Mouse (Mus musculus) heart, embryonic 10.5 days (tissue): ENCODE results near the gene Cdkl4. TPM values are rescaled to one million over a fixed set of nuclear protein-coding genes. Genes with fewer than 3 reads are reported as not detected.

ENCODE experiments used
- DNase-seq: peaks from one replicate; pipeline ENCODE4 v3.0.0-alpha.2; 2017; ENCODE audit warnings: low spot score
- H3K27ac ChIP-seq: fragments of 300-500 bp; sonication (generic); 2 replicates; pipeline ENCODE4 v1.5.1; 2016; ENCODE audit warnings: mild to moderate bottlenecking
- H3K27me3 ChIP-seq: fragments of 300-500 bp; sonication (generic); 2 replicates; pipeline ENCODE4 v1.6.1; 2016; ENCODE audit warnings: mild to moderate bottlenecking; ENCODE audit not compliant: poor library complexity, insufficient read depth, severe bottlenecking
- H3K36me3 ChIP-seq: fragments of 300-500 bp; sonication (generic); 2 replicates; pipeline ENCODE4 v1.6.1; 2016; ENCODE audit warnings: mild to moderate bottlenecking, moderate library complexity
- H3K4me1 ChIP-seq: fragments of 300-500 bp; sonication (generic); 2 replicates; pipeline ENCODE4 v1.6.1; 2016; ENCODE audit warnings: mild to moderate bottlenecking
- H3K4me3 ChIP-seq: fragments of 300-500 bp; sonication (generic); 2 replicates; pipeline ENCODE4 v1.5.1; 2016; ENCODE audit warnings: mild to moderate bottlenecking, moderate library complexity
- H3K9me3 ChIP-seq: fragments of 300-500 bp; sonication (generic); 2 replicates; pipeline ENCODE4 v1.6.1; 2016; ENCODE audit warnings: mild to moderate bottlenecking, moderate library complexity
- WGBS: fragments of 180-500 bp; shearing (Covaris S2); methylation state at CpG from one replicate; pipeline ENCODE4 v1.1.7; 2016; 5-methylcytosine and 5-hydroxymethylcytosine counted together
- polyA plus RNA-seq: library from polyadenylated mRNA; unstranded; fragments of >200 nt; fragmentation: Nextera tagmentation; extraction: Ambion mirVana; gene quantifications from 2 replicates; pipeline ENCODE4 v1.2.1, GENCODE M21; 2016

Cdkl4 gene
- polyA plus RNA-seq, 1 experiment from 2014 or later, result 0.24 TPM

DNA sequence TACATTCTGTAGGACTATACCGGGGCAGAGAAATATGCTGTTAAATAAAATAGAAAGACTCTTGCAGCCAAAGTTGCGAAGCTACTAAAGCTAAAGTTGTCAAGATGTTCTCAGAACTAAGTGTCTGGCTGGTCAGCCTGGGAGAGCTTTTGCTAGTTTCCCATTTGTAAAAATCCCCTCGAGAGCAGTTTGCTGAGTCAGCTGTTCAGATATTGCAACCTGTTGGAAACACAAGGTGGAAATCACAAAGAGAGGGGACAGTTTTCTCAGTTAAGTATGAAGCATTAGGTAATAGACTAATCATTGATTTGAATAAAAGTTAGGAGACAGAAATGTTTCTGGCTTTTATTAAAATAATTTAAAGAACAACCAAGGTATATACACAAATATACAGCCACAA is 54.4 kb downstream of the Cdkl4 start:
- Histone ChIP-seq H3K36me3 (no peaks in the 10 kb centered on the region), H3K27ac (no peak overlapping the region), H3K4me3 (no peak overlapping the region), H3K27me3 (no peaks in the 10 kb centered on the region), H3K4me1 (no peaks in the 10 kb centered on the region), H3K9me3 (no peaks in the 10 kb centered on the region)
- DNase-seq, result no peak
- WGBS, result 89% methylated on average over 3 of the region's 3 CpGs

DNA sequence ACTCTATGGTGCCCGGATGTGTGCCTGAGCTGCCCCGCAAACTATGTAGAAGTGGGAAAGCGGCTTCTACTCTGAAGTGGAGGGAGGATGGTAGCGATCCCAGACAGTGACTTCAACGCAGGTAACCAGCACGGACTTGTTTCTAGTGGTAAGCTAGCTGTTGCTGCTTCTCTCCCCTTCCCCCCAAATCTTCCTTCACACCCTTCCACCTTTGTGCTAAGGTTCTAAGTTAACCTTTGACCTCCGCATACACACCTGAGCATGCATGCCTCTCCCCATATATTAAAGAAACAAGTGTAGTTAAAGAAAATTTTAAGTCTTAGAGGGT is 55.4 kb downstream of the Cdkl4 start:
- H3K9me3 ChIP-seq, result no peaks in the 10 kb centered on the region
- no peak for DNase-seq
- WGBS, result 64% methylated on average over 7 of the region's 7 CpGs

DNA sequence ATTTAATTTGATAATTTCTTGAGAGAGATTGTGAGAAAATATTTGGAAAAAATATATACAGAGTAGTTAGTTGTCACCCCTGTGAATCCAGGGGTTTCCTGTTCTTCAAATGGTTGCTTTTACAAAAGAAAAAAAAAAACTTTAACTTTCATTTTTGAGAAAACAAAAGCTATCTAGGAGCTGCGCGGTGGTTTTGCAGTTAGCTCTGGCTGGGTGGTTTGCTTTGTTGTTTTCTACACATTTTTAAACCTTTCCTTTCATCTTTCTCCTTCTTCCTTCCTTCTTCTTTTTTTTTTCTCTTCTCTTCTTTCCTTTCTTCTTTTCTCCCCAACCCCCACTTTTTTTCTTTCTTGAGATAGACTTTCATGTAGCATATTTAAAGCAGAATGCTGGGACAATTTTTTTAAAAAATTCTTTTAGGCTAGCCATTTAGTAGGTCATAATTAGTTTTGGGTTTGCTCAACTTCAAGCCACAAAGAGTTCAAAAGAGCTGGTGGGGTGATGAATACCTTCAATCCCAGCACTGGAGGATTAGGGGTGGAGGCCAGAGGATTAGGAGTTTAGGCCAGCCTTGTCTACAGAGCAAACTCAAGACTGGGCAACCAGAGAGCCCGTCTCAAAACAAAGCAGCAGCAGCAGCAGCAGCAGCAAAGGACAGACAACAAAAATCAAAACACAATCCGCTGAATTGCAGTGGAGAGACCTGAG is 55.9 kb downstream of the Cdkl4 start:
- Histone ChIP-seq H3K27me3 (no peaks in the 10 kb centered on the region), H3K9me3 (no peaks in the 10 kb centered on the region), H3K36me3 (no peaks in the 10 kb centered on the region), H3K4me1 (no peaks in the 10 kb centered on the region), H3K4me3 (no peak overlapping the region), H3K27ac (no peak overlapping the region)
- DNase-seq, result no peak
- 60% methylated on average over 4 of the region's 4 CpGs for WGBS

More for the DNA sequence above, 55.4 kb downstream of the Cdkl4 start:
- Histone ChIP-seq H3K4me3 (no peak overlapping the region), H3K36me3 (no peaks in the 10 kb centered on the region), H3K27me3 (no peaks in the 10 kb centered on the region), H3K27ac (no peak overlapping the region), H3K4me1 (no peaks in the 10 kb centered on the region)

DNA sequence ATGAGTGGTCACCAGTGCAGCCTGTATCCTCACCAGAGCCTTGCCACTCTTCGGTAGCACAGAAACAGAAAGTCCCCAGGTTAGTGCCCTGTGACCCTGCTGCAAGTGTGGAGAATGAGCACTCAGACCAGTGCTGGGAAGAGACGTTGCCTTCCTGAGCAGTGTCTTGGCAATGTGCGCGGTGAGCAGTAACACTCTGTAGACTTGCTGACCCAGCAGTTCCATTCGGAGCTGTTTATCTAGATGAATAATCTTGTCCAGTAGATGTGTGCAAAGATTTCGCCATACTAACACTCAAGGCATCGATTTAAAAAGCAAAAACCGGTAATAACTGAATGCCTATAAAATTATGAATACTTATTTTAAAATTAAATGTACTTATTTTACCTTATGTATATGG is 57.1 kb downstream of the Cdkl4 start:
- no peak overlapping the region for H3K27ac ChIP-seq
- 84% methylated on average over 8 of the region's 8 CpGs for WGBS
- no peak for DNase-seq

DNA sequence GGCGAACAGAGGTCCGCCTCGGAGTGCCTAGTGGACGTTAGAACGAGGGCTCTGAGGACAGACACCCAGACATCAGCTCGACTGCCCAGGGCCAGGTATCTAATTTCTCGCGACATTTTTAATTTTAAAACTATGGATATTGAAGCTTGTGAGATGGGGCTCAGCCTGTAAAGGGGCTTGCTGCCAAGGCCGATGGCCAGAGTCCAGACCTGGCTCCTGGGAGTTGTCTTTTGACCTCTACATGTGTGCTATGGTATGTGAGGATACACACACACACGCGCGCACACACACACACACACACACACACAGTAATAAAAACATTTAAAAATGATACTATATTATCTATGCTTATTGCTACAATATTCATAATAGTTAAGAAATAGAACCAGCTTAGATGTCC is 58.8 kb downstream of the Cdkl4 start:
- Histone ChIP-seq H3K36me3 (no peaks in the 10 kb centered on the region), H3K9me3 (no peaks in the 10 kb centered on the region), H3K4me3 (no peak overlapping the region), H3K27ac (no peak overlapping the region), H3K4me1 (peaks cover 11% of the 10 kb centered on the region; the same call in 1 of the 2 replicates), H3K27me3 (no peaks in the 10 kb centered on the region)
- no peak for DNase-seq
- WGBS, result 92% methylated on average over 12 of the region's 12 CpGs

More for the DNA sequence above, 57.1 kb downstream of the Cdkl4 start:
- H3K4me1 ChIP-seq, result 0 out of 2 replicates have a peak, but pooled peaks cover 4% of the 10 kb centered on the region
- no peaks in the 10 kb centered on the region for H3K9me3 ChIP-seq
- H3K36me3 ChIP-seq, result no peaks in the 10 kb centered on the region
- no peaks in the 10 kb centered on the region for H3K27me3 ChIP-seq
- no peak overlapping the region for H3K4me3 ChIP-seq

DNA sequence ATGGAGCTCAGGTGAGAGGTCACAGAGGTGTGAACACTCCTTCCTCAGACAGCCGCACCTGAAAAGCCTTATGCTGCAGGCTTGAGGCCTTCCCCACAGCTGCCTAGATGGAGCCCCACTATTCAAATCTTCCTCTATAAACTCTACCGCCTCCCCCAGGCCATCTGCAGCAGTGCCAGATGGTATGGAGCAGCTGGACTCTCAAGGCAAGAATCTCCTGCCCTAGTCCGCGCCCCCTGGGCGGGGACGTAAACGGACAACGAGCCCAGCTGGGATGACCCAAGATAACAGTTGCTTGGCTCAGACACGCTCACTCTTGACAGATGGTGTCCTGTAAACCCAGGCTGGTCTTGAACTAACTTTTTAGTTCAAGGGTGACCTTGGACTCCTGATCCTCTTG is 60.4 kb downstream of the Cdkl4 start:
- no peaks in the 10 kb centered on the region for H3K27me3 ChIP-seq
- no peaks in the 10 kb centered on the region for H3K36me3 ChIP-seq
- 59% methylated on average over 9 of the region's 9 CpGs for WGBS
- peaks cover 16% of the 10 kb centered on the region; the same call in 1 of the 2 replicates for H3K4me1 ChIP-seq
- no peaks in the 10 kb centered on the region; the same call in 1 of the 2 replicates for H3K9me3 ChIP-seq
- H3K4me3 ChIP-seq, result no peak overlapping the region
- no peak overlapping the region for H3K27ac ChIP-seq
- no peak for DNase-seq

DNA sequence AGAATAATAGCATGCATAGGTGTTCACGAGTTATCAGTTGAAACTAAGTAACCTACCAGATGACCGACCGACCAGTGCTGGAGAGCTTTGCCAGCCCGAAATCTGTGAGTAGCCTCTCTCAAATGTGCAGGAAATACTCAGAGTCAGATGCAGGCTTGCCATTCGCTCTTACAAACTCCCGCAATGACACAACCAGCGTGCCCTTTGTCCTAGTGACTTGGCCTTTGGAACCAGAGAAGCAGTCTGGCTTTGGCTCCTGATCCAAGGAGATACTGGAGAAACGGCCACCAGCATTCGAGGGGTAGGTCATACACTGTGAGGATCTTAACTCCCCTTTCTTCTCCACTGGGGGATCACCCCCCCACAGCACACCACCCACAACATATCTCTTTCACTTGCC is 61.7 kb downstream of the Cdkl4 start:
- H3K36me3 ChIP-seq, result no peaks in the 10 kb centered on the region
- 88% methylated on average over 9 of the region's 9 CpGs for WGBS
- H3K4me3 ChIP-seq, result no peak overlapping the region
- H3K4me1 ChIP-seq, result peaks cover 16% of the 10 kb centered on the region; the same call in 1 of the 2 replicates
- DNase-seq, result no peak
- H3K9me3 ChIP-seq, result no peaks in the 10 kb centered on the region; the same call in 1 of the 2 replicates
- H3K27me3 ChIP-seq, result no peaks in the 10 kb centered on the region
- no peak overlapping the region for H3K27ac ChIP-seq

DNA sequence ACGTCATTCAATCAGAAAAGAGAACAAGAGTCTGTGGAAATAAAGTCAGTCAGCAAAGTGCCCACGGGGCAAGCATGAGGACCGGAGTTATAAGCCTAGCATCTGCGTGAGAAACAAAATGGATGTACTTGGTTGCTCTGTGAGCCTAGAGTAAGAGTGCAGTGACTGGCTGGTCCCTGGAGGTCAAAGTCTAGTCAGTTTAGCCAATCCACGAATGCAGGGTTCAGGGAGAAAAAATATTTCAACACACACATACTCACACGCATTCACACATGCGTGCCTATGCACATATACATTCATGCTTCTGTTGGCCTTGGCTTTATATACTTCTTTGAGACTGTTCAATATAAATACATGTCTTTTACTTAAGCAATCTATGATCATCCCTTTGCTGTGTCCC is 62.1 kb downstream of the Cdkl4 start:
- Histone ChIP-seq H3K27ac (no peak overlapping the region), H3K27me3 (no peaks in the 10 kb centered on the region), H3K4me3 (no peak overlapping the region), H3K4me1 (peaks cover 16% of the 10 kb centered on the region; the same call in 1 of the 2 replicates), H3K9me3 (no peaks in the 10 kb centered on the region; the same call in 1 of the 2 replicates), H3K36me3 (no peaks in the 10 kb centered on the region)
- no peak for DNase-seq
- WGBS, result 90% methylated on average over 7 of the region's 7 CpGs

DNA sequence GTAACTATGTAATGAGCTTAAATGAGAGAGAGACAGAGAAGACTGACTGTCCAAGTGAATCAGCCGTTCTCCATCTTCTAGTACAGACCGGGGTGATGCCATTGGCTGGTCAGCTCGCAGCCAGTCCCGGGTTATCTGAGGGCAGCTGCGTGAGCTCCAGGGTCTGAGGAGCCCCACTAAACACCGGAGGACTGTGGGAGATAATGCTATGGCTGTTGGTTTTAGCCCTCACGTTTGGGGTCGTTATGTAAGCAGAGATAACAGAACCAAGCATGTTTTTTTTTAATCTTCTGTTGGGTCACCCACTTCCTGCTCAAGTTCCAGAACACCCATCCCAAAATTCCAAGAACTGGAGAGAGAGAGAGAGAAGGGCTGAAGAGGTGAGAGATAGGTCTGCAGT is 63.8 kb downstream of the Cdkl4 start:
- H3K27me3 ChIP-seq, result no peaks in the 10 kb centered on the region
- WGBS, result 29% methylated on average over 8 of the region's 8 CpGs
- no peak overlapping the region for H3K4me3 ChIP-seq
- no peaks in the 10 kb centered on the region for H3K36me3 ChIP-seq
- no peaks in the 10 kb centered on the region; the same call in 1 of the 2 replicates for H3K9me3 ChIP-seq
- DNase-seq, result no peak
- no peak overlapping the region for H3K27ac ChIP-seq
- peaks cover 16% of the 10 kb centered on the region; the same call in 1 of the 2 replicates for H3K4me1 ChIP-seq

DNA sequence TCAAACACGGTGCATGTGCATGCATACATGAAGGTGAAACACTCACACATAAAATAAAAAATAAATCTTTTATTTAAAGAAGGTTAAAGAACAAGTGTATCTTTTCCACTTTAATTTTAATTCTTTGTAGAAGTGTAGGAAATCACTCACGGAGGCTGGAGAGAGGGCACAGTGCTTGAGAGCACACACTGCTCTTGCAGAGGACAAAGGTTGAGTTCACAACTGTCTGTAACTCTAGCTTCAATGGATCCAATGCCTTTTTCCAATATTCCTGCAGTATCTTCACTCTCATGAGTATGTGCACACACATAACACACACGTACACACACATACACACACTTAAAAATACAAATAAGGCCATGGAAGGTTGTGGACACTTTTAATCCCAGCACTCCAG is 67.2 kb downstream of the Cdkl4 start:
- no peaks in the 10 kb centered on the region; the same call in 1 of the 2 replicates for H3K9me3 ChIP-seq
- no peak for DNase-seq
- no peaks in the 10 kb centered on the region for H3K27me3 ChIP-seq
- H3K4me3 ChIP-seq, result no peak overlapping the region
- WGBS, result 78% methylated on average over 3 of the region's 3 CpGs
- peaks cover 11% of the 10 kb centered on the region; the same call in 1 of the 2 replicates for H3K4me1 ChIP-seq
- no peak overlapping the region for H3K27ac ChIP-seq
- no peaks in the 10 kb centered on the region for H3K36me3 ChIP-seq

DNA sequence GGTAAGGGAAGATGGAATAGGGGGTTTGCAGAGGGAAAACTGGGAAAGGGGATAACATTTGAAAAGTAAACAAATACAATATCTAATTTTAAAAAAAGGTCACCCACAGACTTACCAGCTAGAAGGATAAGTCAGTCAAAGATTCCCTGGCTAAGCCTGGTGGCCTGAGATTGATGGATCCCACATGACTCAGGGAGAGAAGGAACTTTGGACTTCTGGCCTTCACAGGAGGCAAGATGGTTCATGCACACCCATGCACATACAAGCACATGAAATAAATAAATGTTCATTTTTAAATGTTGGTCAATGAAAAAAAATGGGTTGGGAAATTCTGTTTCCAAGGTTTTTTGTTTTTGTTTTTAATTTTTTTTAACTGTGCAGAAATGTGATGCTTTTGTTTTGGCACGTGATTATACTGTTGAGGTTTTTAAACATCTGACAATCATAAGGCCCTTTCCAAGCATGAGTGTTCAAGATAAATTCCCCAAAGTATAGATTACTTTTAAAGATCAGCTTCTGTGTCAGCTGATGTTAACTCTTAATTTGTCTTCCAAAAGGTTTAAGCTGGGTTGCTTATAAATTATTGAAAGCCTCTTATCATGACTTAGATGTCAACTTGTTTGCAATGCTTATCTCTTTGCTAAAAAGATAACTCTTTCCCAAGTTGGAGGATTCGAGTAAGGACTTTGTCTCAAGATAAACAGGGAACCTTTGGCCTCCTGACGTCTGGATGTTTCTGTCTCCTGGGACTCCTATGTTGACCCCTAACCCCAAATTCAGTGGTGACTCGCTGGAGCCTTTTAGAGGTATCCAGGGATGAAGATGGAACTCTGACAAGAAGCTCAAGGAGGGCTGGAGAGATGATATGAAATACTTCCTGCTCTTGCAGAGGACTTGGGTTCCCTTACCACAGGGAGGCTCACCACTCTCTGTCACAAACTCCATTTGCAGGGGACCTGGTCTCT is 67.8 kb downstream of the Cdkl4 start:
- 32% methylated on average over 4 of the region's 4 CpGs for WGBS
- peaks cover 11% of the 10 kb centered on the region; the same call in 1 of the 2 replicates for H3K4me1 ChIP-seq
- no peaks in the 10 kb centered on the region for H3K36me3 ChIP-seq
- no peak overlapping the region for H3K27ac ChIP-seq
- no peaks in the 10 kb centered on the region for H3K27me3 ChIP-seq
- no peak overlapping the region for H3K4me3 ChIP-seq
- H3K9me3 ChIP-seq, result no peaks in the 10 kb centered on the region; the same call in 1 of the 2 replicates
- DNase-seq, result no peak

DNA sequence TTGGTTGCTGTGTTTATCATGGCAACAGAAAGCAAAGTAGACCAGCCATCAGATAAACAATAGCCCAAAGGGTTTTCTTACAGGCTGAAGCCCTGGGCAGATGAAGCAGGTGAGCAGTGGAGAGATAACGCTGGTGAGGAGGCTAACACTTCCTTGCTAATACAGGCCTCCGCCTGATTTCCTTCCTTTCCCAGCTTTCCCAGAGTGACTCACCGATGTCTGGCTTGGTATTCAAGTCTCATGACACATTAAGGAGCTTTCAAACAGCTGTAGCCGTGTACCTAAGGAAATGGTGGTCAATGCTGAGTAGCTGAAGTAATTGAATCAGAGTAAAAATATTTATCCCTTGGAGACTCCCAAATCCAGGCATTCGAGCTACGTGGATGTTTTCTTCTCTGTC is 71.8 kb downstream of the Cdkl4 start:
- no peak overlapping the region for H3K27ac ChIP-seq
- H3K4me1 ChIP-seq, result peaks cover 9% of the 10 kb centered on the region
- no peak overlapping the region for H3K4me3 ChIP-seq
- 72% methylated on average over 6 of the region's 6 CpGs for WGBS
- H3K27me3 ChIP-seq, result no peaks in the 10 kb centered on the region
- H3K36me3 ChIP-seq, result no peaks in the 10 kb centered on the region
- DNase-seq, result no peak
- H3K9me3 ChIP-seq, result no peaks in the 10 kb centered on the region

DNA sequence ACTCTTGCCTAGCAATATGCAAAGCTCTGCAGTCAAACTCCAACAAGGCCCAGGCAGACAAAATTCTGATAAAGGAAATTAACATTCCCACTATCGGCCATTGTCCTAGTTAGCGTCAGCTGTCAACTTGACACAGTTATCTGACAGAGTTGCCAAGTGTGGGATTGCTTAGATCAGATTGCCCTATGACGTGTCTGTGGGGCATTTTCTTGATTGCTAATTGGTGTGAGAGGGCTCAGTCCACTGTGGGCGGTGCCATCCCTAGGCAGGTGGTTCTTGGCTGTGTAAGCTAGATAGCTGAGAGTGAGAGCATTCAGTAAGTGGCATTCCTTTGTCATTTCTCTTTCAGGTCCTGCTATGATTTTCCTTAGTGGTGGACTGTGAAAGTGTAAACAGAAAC is 72.3 kb downstream of the Cdkl4 start:
- no peaks in the 10 kb centered on the region for H3K27me3 ChIP-seq
- H3K9me3 ChIP-seq, result no peaks in the 10 kb centered on the region
- H3K4me1 ChIP-seq, result peaks cover 10% of the 10 kb centered on the region
- H3K4me3 ChIP-seq, result no peak overlapping the region
- peak; percentile 57 for DNase-seq
- no peak overlapping the region for H3K27ac ChIP-seq
- H3K36me3 ChIP-seq, result no peaks in the 10 kb centered on the region
- 75% methylated on average over 4 of the region's 4 CpGs for WGBS
